Mouse (Mus musculus): ENCODE data around the gene Stx1a.

GRCm38 (mm10) chr5:135042105-135042788 lies 19.0 kb downstream of the Stx1a start:
- no peak for TF ChIP-seq CTCF (IDR thresholded peaks at IDR 0.05)
- TF ChIP-seq EP300 (IDR thresholded peaks at IDR 0.05) = no peak
